Mouse (Mus musculus) monocyte, adult 59 days (primary cell): ENCODE results near the gene Dag1. TPM values are rescaled to one million over a fixed set of nuclear protein-coding genes. Genes with fewer than 3 reads are reported as not detected.

Experiments
- total RNA-seq, 2 experiments: library from RNA; stranded (reverse); gene quantifications; one replicate each; pipeline ENCODE4 v1.2.4; 2023

The Dag1 gene
- 10 to 100 TPM; 14.6 to 16.6 TPM for total RNA-seq

DNA sequence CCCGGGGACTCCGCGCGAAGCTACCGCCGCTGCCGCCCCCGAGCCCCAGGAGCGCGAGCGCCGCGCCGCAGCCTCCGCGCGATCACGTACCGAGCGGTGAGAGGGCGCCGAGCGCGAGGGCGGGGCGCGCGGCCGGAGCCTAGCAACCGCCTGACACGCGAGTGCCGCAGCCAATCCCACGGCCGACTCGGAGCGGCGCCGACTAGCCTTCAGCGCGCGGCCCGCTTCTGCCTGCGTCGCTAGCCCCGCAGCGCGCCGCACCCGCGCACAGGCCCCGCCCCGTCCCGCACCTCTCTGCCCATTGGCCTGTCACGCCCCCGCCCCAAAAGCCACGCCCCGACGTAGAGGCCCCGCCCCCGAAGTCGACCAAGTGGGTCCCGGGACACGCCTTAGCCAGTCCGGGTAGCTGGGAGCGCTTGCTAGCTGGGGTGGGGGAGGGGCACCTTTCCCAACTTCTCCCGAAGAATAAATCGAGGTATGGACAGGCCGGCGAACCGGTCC lies at the start of gene Dag1:
Dag1 (minus strand) TSS at position 269 of the 501 bp plus-strand sequence.

DNA sequence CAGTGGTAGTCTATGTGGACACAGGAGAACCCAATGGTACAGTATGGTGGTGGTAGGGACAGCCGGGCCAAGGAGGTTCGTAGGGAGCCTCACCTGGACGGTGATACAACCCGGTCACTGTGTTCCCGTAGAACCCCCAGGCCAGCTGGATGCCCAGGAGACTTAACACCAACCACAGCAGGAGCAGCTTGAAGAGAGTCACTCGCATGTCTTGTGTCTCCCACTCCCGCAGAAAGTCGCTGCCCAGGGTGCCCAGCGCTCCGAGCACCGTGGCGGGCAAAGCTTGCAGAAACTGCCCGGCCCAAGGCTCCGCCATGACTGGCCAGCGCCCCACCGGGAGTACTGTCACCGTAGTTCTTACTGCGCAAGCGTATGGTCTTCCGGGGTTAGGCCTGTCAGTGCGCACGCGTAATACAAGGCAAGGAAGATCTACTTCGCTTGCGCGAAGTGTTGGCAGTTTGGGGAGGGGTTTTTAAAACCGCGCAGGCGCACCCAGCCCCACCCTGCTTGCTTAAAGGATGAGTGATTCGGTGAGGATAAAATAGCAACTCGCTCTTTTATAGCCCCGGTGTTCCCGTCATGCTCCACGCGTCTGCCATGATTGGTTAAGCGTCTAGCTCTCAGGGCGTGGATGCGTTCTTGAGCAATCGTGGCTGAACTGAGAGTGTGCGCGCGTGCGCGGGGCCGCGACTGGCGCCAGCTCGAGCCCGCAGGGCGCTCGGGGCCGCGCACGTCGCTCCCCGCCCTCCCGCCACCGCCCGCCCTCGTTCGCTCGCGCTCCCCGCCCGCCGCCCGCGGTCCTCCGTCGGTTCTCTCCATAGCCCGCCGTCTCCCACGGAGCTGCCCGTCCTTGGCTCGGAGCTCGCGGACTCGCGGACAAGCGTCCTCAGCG lies 42.1 kb upstream of the Dag1 start, which contains the start of the genes Rhoa and Tcta:
Rhoa (plus strand) TSS at position 501 of the 892 bp plus-strand sequence.
Tcta (minus strand) TSS at position 532 of the 892 bp plus-strand sequence.

DNA sequence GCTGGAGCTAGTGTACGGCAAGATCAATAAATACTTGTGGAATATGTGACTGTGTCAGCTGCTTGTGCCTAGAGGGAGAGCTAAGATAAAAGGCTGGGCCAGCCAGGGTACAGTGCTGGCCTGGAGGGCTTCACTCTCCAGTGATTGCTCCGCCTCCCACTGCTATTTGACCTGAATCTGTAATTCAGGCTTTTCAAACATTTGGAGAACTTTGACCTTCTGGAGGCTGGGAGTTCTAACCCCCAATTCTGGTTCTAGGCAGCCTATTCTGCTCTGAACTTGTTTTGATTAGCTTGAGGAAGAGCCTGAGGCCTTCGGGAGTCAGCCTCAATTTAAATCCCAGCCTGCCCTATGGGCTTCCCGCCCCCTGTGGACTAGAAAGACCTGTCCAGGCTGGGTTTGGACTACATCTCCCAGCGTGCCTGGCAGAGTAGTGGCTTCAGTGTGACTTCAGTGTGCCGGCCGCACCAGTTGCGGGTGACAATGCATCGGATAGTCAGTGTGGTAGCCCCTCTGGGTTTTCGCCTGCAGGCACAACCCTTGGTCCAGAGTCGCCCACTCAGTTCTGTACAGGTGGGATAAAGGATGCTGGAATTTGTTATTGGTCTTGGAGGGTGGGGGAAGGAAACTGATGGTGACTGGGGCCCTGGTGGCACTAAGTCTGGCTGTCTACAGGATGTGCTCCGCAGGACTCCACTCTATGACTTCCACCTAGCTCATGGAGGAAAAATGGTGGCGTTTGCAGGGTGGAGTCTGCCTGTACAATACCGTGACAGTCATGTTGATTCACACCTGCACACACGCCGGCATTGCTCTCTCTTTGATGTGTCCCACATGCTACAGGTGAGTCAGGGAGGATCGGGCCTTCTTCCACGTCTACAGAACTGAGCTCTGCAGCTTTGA lies 32.9 kb upstream of the Dag1 start, which contains the start of gene Amt:
Amt (plus strand) TSS at position 401 of the 903 bp plus-strand sequence.

DNA sequence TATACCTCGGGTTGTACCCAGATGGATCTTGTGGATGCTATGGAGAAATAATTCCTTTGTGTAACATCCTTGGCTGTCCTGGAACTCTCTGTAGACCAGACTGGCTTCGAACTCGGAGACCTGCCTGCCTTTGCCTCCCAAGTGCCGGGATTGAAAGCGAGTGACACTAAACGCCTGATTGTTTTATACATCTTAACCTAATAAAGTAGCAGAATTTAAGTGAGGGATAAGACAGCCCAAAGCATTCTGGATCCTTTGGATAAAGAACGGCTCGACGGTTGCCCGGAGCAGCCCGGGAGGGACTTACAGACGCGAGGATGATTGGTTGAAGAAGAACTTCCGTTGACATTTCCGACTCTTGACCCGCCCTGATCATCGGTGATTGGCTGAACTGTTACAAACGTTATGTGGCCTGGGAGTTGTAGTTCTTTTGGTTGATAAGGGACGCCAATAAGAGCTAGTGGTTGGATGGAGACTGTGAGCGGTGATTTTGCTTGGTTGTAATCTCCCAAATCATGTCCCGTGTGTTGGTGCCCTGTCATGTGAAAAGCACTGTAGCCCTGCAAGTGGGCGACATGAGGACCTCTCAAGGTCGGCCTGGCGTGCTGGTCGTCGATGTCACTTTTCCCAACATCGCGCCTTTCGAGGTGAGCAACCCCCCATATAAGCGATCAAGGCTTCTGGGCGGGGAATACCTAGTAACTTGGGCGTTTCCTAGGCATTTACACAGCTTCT lies 26.4 kb upstream of the Dag1 start, which contains the start of gene Nicn1:
Nicn1 (plus strand) TSS at position 414 of the 735 bp plus-strand sequence.

DNA sequence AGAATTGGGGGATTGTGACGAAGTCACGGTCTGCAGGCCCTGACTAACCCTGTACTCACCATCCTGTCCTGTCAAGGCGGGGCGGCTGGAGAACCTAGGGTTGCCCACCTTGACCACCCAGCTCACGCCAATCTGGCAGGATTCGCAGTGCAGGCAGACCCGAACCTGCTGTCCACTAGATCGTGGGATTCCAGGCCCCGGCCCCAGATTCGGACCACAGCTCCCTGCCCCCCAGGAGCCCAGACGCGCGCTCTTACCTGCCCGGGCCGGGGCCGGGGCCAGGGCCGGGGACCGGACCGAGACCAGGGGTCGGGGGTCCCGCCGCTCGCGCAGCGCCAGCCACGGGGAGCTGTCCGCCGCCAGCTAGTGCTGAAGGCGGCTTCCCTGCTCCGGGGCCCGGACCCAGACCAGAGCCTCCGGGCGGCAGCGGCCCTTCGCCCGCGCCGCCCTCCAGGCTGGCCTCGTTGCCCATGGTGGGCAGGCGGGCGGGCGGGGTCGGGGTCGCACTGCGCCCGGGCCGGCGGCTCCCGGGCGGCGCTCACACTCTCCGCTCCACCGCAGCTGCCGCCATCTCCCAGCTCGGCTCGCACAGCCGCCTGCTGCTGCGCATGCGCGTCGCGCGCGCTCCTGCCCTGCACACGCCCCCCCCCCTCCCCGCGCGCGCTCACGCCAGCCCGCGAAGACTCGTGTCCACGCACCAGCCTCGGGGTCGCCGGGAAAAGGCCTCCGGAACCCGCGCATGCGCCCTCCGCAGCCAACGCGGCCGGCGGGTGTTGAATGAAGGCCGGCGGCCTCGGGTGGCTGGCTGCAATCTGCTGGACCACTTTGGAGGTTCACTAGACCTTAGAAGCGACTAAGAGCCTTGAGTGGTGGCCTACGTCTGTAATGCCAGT lies 73.7 kb downstream of the Dag1 start, which contains the start of gene Bsn:
Bsn (minus strand) TSS at position 598 of the 893 bp plus-strand sequence.

Other genes starting within 250 kb of the Dag1 start
- 10 to 100 TPM; 18.7 to 25.7 TPM for gene Gmppb, start 214.7 kb downstream of the Dag1 start, total RNA-seq
- 1 to 10 TPM; 4.3 to 5.0 TPM for gene Amigo3, start 210.8 kb downstream of the Dag1 start, total RNA-seq
- not detected for gene Mst1, start 183.5 kb downstream of the Dag1 start, total RNA-seq
- gene Rnf123, start 180.6 kb downstream of the Dag1 start, total RNA-seq, result 10 to 100 TPM; 66.5 to 82.0 TPM
- gene Apeh, start 169.4 kb downstream of the Dag1 start, total RNA-seq, result 10 to 100 TPM; 60.0 to 60.3 TPM
- gene Bsn, start 73.6 kb downstream of the Dag1 start, total RNA-seq, result under 1 TPM; 0.21 to 0.37 TPM
- 1 to 10 TPM; 2.2 to 2.9 TPM for gene Nicn1, start 26.5 kb upstream of the Dag1 start, total RNA-seq
- gene Amt, start 32.9 kb upstream of the Dag1 start, total RNA-seq, result 1 to 10 TPM; 1.0 TPM
- 100 to 1,000 TPM; 645 to 652 TPM for gene Rhoa, start 42.2 kb upstream of the Dag1 start, total RNA-seq
- gene Tcta, start 42.2 kb upstream of the Dag1 start, total RNA-seq, result 10 to 100 TPM; 13.5 to 16.4 TPM
- 1,000 to 10,000 TPM; 2,015 to 2,084 TPM for gene Gpx1, start 74.9 kb upstream of the Dag1 start, total RNA-seq
- 100 to 1,000 TPM; 145 to 165 TPM for gene Usp4, start 83.9 kb upstream of the Dag1 start, total RNA-seq
- gene 1700102P08Rik, start 128.8 kb upstream of the Dag1 start, total RNA-seq, result 1 to 10 TPM; 2.8 to 3.7 TPM
- gene Ccdc36, start 164.5 kb upstream of the Dag1 start, total RNA-seq, result not detected
- gene BC048562, start 172.5 kb upstream of the Dag1 start, total RNA-seq, result not detected
- gene Ccdc71, start 196.6 kb upstream of the Dag1 start, total RNA-seq, result 10 to 100 TPM; 16.6 to 24.8 TPM
- gene Klhdc8b, start 197.6 kb upstream of the Dag1 start, total RNA-seq, result 1 to 10 TPM; 1.7 to 1.8 TPM
- gene Lamb2, start 215.8 kb upstream of the Dag1 start, total RNA-seq, result under 1 TPM; 0.36 to 1.00 TPM
- gene Usp19, start 226.6 kb upstream of the Dag1 start, total RNA-seq, result 100 to 1,000 TPM; 176 to 197 TPM
- 100 to 1,000 TPM; 145 to 176 TPM for gene Qars, start 243.7 kb upstream of the Dag1 start, total RNA-seq